19 mouse cellular contexts compared by ENCODE assay signal in the genomic region with DNA sequence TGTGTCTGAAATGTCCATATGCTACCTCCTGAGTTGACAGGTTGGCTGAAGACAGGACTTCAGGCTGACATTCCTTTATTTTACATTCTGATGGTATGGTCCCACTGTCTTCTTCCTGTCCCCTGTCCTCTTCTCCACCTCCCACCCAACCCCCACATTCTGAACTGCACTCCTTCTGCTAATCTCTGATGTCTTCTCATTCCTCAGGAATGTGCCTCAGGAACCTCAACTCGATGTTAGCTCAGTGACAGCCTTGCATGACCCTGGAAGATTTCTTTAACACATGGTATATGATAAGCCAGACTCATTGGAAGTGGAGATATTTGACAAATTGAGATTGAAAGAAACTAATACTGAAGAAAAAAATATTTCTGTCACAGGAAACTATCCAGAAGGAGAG.
DNase-seq lines count a peak whose midpoint lies in the region; ATAC-seq and TF ChIP-seq lines count a peak whose summit lies in the region.
"Had no signal": no experiment of that assay in that cellular context is flagged by ENCODE, and none has a peak within 500 bp of the region (broad histone marks: within the 10 kb centered on the region; RNA-seq: fewer than 3 reads in every experiment).

No protein-coding gene starts in this region.

- no peaks in the 10 kb centered on the region for H3K27me3 ChIP-seq in Patski
- H3K27me3 ChIP-seq: CH12.LX had no signal

- no peak for TF ChIP-seq CTCF in Patski (IDR thresholded peaks at IDR 0.05)

- DNase-seq in 3T3-L1 (ENCODE audit: low read depth, low spot score) (peak; percentile 64), Patski (ENCODE audit: low read depth, low spot score) (no peak)
- DNase-seq in layer of hippocampus, adult 11-12 months (ENCODE audit: low spot score) = no peak
- DNase-seq in left cerebral cortex, adult 18-20 months (ENCODE audit: low spot score in 2 of 2) = no peak
- DNase-seq: adrenal gland, adult 2 months; adrenal gland, adult 8-10 months; adrenal gland, postnatal 10 days; adrenal gland, postnatal 14 days; adrenal gland, postnatal 25 days; adrenal gland, postnatal 36 days; B cell, adult 2 months; cerebellum, adult 11 months; cerebellum, adult 11-12 months; cerebellum, adult 18-20 months; cerebellum, adult 2 months; cerebellum, adult 8-10 months had no signal

- POLR2A ChIA-PET in Patski (lab: Charles Lee) = no interaction called here

- peak; percentile 57 for ATAC-seq in Patski
- ATAC-seq: activated CD4-positive, CD25-positive, alpha-beta regulatory T cell, adult 4 months; CD4-positive, CD25-positive, alpha-beta regulatory T cell, adult 4 months had no signal

- in situ Hi-C loops in Patski (cut with MboI; ENCODE audit: low pct_unique_long_range_greater_than_20kb) = no loop called here

- CTCF ChIA-PET in Patski (lab: Charles Lee) = no interaction called here
